Mouse (Mus musculus) ovary, postnatal 10 days (tissue): ENCODE data around the gene Celf6.

Experiments
- DNase-seq: peaks from one replicate; pipeline ENCODE4 v3.0.0; 2022; ENCODE audit warnings: low spot score

The Celf6 gene

DNA sequence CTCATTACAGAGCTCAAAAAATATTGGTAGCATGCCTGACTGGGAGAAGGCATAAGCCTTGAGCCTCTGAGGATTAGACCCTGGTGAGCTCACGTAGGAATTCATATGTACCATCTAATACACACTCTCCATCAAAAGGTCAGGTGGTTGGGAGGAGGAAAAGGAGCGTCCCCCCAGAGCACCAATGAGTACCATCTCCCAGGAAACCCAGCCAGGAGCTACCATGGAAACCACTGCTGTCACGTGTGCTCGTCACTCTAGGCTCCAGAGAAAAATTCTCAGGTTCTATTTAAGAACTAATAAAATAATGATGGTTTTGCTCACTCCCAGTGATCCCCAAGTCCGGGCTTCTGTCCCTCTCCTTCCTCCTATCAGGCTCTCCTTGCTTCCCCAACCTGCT lies 10.5 kb downstream of the Celf6 start:
- DNase-seq: no peak

DNA sequence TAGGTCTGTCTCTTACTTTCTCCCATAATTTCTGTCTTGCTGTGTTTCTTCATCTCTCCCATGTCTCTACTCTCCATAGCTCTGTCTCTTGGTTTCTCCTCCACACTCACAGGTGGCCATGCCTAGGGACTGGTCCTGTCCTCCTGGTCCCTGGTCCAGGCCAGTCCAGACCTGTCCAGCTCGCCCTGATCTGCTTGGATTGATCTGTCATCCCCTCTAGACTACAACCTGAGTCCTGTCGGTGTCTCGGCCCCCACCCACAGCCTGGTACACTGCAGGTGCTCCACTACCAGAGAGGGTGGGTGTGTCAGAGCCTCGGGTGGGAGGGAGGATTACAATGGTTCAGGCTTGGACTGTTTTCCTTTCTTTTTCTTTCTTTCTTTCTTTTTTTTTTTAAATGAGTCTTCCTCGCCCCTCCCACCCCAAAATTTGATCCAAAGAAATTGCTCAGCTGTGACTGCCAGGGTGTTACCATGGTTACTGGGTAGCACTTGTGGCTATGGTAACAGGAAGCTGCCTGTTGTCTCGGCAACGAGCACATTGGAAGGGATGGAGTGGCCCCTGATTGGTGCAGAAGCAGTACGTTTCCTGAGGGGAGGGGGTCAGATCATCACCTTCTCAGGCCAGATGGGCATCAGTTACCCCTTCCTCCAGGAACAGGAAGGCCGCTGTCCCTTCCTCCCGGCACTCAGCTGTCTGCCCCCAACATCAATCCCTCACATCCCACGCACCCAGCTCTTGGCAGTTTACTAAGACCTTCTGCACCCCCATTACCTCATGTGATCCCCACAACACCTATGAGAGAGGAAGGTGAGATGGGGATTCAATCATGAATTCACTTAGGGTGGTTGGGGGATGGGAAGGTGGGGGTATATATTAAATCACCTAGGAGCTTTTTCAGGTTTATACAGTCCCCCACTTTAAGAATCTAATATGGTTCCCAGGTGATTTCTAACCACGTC lies 11.3 kb downstream of the Celf6 start:
- DNase-seq: no peak

DNA sequence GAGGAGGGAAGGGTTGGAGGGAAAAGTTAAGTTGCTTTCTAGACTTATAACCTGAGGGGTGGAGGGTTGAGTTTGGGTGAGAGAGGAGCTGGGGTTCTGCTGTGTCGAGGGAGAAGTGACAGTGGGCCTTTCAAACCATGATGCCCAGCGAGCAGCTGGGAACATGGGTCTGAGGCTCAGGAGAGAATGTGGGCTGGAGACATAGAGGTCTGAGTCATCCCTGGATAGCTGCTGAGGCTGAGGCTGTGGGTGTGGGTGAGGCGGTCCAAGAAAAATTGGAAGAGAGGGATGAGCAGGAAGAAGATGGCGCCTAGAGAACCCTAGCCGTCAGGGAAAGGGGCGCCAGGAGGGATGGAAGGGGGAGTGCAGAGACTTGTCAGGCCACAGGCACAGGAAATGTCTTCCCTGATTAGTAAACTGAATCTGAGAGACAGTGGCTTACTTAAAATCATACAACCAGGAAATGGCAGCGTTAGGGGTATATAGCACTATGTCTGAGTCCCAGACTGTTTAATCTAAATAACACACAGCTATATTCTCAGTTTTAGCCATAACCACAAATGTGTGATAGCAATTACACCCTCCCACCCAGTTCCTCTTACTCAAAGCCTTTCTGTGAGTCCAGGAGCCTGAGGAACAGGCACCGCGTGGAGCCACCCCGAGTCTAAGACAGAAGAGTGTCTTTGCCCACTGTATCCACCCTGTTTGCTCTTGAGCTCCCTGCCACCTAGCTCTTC lies 12.2 kb downstream of the Celf6 start:
- no peak for DNase-seq

DNA sequence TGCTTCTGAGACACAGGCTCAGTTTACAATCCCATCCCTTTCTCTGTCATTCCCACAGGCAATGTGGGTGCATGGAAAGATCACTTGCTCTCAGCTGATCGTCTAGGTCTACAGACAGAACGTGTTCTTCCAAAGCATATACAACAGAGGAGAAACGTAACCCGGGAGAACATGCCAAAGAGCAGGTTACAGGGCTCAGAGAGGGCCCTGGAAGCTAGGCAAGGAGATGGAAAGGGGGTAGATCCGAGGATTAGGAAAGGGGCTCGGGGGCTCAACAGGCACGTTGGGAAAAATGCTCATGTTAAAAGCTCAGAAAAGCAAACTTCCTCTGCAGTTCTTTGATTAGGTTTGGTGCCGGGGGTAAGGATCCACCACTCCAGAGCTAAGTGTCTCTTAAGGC lies 23.9 kb downstream of the Celf6 start:
- no peak for DNase-seq

DNA sequence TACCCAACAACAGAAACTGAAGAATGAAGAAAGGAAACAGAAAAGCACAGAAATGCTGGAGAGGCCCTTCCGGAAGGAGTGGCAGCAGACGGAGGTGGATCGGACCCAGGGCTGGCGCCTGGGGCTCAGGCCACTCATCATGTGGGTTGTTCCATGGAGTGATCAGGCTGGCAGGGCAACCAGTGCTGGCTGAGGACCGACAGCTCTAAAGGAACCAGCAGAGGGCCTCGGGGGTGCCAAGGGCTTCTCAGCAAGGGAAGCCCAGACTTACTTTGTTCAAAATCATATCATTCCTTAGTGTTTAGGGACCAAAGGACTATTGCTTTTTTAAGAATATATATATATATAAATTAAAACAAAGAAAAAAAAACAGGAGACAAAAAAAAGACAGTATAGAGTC lies 28.2 kb downstream of the Celf6 start:
- no peak for DNase-seq

DNA sequence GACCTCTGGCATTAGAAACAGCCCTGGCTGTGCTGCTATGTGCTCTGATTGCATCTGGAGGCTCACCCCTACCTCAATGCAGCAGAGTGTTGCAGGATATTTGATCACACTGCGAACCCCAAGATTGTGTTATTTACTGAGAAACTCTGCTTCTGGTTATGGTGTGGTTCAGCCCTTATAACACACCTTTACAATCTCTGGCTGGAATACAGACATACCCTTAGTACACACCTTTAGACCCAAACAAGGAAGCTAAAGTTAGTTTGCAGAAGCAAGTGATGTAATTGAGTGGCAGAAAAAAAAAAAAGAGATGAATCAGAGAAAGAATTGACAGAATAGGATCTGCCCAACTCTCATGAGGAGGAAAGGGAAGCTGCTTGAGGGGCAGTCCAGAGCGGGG lies 33.2 kb downstream of the Celf6 start:
- no peak for DNase-seq

DNA sequence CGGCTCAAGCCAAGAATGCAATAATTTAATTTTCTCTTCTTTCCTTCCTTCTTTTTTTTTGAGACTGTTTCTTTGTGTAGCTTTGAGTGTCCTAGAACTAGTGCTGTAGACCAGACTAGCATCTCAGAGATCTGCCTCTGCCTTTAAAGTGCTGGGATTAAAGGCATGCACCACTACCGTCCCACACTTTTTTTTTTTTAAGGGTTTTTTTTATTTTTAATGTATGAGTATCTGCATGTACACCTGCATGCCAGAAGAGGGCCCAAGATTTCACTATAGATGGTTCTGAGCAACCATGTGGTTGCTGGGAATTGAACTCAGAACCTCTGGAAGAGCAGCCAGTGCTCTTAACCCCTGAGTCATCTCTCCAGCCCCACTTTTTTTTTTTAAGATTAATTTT lies 38.1 kb downstream of the Celf6 start:
- DNase-seq: no peak

DNA sequence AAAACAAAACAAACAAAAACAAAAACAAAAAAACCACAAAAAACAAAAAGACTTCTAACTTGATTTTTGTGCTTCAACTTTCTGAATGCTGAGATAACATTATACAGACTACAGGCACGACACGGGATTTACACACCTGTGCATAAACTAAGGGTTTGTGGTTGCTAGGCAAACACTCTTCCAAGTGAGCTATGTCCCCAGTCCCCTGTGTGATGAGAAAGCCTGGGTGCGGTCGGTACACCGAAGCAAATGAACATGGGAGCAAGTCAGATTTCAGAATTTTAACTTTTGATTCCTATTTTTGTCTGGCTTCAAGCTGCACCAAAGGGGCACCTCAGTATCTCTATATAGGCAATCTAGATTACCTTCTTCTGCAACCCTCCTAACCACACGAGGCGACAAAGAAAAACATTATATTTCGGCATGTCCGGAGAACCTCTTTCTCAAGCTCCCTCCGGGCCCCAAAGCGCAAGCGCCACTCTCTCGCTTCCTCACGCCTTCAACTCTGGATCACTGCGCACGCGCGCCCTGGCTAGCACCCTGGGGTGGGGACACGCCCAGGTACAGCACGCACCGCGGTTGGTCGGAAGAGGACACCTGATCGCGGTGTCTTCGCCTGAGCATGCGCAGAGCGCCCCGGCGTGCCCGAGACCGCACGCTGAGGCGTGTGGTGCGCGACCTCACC lies 39.0 kb downstream of the Celf6 start, which contains the start of gene Parp6:
TSS of gene Parp6 (plus strand) at position 663 of the 685 bp plus-strand sequence.
- peak; percentile 99 for DNase-seq

DNA sequence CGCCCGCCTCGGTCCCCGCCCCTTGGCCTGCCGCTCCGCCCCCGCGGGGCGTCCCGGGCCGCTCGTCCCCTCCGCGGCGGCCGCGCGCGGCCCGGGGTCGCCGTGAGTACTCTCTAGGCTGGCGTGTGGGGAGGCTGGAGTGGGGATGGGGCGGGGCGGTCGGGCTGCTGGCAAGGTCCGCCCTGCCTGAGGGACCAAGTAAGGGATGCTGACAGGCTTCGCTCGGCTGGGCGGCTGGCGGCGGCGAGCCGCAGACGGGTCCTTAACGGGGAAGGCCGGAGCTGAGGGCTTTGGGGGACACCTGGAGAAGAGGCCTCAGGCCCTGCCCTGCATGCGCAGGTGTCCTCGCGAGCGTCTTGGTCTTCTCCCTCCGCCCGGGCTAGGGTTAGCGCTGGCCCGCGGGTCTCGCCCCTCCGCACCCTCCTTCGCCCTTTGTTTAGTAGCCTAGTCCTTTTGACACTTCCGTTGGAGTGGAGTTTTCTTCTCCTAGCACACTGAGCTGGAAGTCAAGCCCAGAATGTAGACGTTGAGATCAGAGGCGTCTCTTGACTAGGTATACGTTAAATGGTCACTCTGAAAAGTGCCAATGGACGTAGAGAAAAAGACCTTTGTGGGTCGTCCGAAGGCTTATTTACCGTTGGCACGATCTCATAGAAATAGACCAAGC lies 39.7 kb downstream of the Celf6 start:
- DNase-seq: peak; percentile 13

DNA sequence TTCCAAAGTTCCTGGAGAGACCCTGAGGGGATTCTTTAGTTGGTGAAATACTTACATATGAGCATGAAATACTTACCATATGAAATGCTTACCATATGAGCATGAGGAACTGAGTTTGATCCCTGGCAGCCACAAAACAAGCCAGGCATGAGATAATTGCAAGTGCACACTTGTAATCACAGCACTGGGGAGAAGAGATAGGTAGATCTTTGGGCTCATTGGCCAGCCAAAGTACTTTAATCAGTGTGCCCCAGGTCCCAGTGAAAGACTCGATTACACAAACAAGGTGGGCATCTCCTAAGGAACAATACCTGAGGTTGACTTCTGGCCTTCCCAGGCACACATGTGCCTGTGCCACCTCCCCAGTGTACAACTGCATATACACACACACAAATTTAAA lies 60.7 kb downstream of the Celf6 start:
- DNase-seq: no peak

DNA sequence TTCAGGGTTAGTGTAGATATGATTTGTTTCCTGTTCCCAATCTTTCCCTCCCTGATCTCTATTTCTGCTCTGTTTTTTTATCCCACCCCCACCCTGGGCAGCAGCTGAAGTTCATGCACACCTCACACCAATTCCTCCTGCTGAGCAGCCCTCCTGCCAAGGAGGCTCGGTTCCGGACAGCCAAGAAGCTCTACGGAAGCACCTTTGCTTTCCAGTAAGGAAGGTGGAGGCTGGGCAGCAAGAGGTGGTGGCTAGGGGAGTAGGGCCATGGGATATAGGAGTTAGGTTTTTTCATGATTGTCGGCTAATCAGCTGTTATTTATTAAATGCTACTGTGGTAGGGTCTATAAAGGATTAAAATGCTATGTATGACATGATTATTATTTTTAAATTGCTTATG lies 62.2 kb downstream of the Celf6 start:
- DNase-seq: no peak

DNA sequence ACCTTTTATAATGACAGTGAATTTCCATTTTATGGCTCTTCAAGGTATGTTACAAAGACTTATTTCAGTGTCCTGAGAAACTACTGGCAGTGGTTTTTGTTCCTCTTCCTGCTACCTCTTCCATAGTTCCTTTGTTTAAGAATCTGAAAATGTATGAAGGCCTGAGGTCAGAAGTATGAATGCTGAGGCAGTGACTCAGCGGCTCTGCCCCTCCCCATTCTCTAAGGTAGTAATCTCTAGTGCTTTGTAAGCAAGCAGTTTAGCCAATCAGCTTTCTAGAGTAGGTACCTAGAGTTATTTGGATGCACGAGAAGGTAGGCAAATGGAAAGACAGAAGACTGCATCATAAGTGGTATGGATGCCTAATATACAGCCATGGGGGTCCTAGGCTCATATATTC lies 63.6 kb downstream of the Celf6 start:
- DNase-seq: no peak

DNA sequence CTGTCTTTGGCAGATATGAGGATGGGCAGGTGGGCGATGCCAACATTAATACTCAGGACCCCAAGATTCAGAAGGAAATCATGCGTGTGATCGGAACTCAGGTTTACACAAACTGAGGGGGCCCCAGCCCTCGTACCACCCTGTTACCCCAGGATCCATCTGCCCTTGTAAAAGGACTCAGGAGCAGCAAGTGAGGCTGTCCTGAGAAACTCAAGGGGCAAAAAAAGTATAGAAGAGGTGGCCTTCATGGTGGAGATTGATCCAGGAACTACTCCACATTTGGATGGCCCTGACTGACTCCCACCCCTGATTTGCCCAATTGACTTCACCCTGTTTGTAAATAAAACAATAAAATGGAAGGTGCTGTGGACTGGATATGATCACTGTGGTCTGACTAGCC lies 72.2 kb downstream of the Celf6 start:
- DNase-seq: no peak

DNA sequence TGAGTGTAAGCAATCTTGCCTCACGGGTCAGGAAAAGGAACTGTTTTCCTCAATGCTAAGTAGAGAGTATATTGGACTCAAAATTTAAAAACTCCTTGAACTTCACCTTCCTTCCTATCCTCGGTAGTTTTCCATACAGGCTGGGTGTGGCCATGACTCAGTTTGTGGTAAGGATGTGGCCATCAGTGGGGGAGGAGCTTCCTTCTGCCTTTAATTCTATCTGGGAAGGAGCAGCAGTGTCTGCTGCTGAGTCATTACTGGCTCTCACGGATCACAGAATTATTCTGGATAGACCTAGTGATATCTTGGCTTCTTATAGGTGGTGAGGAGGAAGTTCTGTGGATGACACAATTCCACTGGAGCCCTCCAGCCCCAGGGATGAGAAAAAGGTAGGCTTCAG lies 75.7 kb downstream of the Celf6 start:
- no peak for DNase-seq

DNA sequence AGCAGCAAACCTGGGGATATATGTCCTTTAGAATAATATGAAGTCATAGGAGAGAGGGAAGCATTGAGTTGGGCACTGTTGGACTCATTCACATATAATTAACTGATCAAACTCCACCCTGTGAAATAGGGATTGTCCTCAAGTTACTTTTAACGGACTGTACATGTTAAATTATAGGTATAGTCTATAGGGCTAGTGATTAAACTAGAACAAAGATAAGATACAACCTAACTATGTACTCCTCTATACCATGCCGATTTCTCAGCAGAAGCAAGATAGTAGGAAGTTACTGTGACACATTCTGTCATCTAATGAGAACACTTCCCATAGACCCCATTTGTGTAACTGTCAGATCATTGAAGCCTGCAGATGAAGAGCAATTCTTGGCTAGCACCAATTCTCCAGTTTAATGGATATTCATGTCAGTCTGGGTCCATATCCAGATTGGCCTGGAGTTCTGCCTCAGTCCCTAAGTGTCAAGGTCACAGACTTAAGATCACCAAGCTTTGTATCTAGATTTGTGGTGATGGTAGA lies 76.8 kb downstream of the Celf6 start:
- no peak for DNase-seq

DNA sequence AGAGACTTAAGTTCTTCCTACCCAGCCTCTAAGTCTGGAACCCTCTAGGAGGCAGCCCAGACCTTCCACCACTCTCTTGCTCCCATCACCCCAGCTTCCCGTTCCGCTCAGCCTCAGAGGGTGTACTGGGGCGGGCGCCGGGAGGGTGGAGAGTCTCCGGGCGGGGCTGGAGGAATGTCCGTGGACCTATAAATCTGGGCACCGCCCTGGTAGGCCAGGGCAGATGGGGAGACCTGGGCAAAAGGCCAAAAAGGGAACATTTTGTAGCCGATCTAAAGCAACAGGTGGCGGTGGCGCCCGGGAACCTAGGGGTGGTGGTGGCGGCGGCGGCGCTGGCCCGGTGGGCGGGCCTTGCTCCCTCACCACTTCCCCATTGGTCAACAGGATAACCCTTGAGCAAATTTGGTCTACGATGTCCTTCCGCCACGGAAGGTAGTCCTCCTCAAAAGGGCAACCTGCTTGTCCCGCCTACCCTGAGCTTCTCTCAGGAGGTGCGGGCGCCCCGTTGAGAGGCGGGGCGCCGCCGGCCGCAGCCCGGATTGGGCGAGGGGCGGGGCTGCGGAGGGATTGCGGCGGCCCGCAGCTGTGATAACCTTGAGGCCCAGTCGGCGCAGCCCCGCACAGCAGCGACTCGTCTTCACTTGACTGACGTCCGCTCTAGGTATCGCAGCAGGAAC lies 78.4 kb downstream of the Celf6 start, which contains the start of gene Pkm:
TSS of gene Pkm (plus strand) at position 411 of the 677 bp plus-strand sequence.
- peak; percentile 81 for DNase-seq
